Mouse (Mus musculus) midbrain, embryonic 10.5 days (tissue): Measurements from ENCODE around the gene Ncoa3. TPM values are rescaled to one million over a fixed set of nuclear protein-coding genes. Genes with fewer than 3 reads are reported as not detected.
A peak's percentile ranks its signal among the peaks of the same experiment; 100 is the strongest.

Source experiments
- DNase-seq: peaks from one replicate; pipeline ENCODE4 v3.0.0-alpha.2; 2017; ENCODE audit warnings: low spot score
- H3K27ac ChIP-seq: fragments of 300-500 bp; sonication (generic); replicated peaks from 2 replicates; pipeline ENCODE4 v1.5.1; 2016; ENCODE audit warnings: mild to moderate bottlenecking
- H3K27me3 ChIP-seq: fragments of 300-500 bp; sonication (generic); 2 replicates; pipeline ENCODE4 v1.6.1; 2016; ENCODE audit warnings: low read depth, mild to moderate bottlenecking; ENCODE audit not compliant: poor library complexity, severe bottlenecking
- H3K36me3 ChIP-seq: fragments of 300-500 bp; sonication (generic); 2 replicates; pipeline ENCODE4 v1.6.1; 2016; ENCODE audit warnings: mild to moderate bottlenecking, moderate library complexity
- H3K4me1 ChIP-seq: fragments of 300-500 bp; sonication (generic); 2 replicates; pipeline ENCODE4 v1.6.1; 2016
- H3K4me3 ChIP-seq: fragments of 300-500 bp; sonication (generic); 2 replicates; pipeline ENCODE4 v1.5.1; 2016; ENCODE audit warnings: mild to moderate bottlenecking, moderate library complexity
- H3K9me3 ChIP-seq: fragments of 300-500 bp; sonication (generic); replicated peaks from 2 replicates; pipeline ENCODE4 v1.6.1; 2016; ENCODE audit warnings: mild to moderate bottlenecking
- whole genome bisulfite sequencing: fragments of 180-500 bp; shearing (Covaris S2); methylation state at CpG from one replicate; pipeline ENCODE4 v1.1.7; 2016; 5-methylcytosine and 5-hydroxymethylcytosine counted together
- polyA plus RNA-seq: library from polyadenylated mRNA; unstranded; fragments of >200 nt; fragmentation: Nextera tagmentation; extraction: Ambion mirVana; gene quantifications from 2 replicates; pipeline ENCODE4 v1.2.1, GENCODE M21; 2016

Ncoa3 gene
- polyA plus RNA-seq, 1 experiment from 2014 or later, result 15.2 TPM

- Histone ChIP-seq H3K4me3 (no peak overlapping the region), H3K36me3 (peaks cover 89% of the 10 kb centered on the region), H3K27ac (0 out of 2 replicates have a peak overlapping the region, but pooled peaks have one; percentile 1), H3K27me3 (peaks cover 7% of the 10 kb centered on the region; the same call in 1 of the 2 replicates), H3K9me3 (no peaks in the 10 kb centered on the region), H3K4me1 (peaks cover 16% of the 10 kb centered on the region)
- WGBS, result 43% methylated on average over 7 of the region's 7 CpGs
- peak; percentile 30 for DNase-seq
Observed at GRCm38 (mm10) chr2:166090131-166090581, 97.7 kb downstream of the Ncoa3 start.

- peaks cover 16% of the 10 kb centered on the region for H3K4me1 ChIP-seq
- no peak for DNase-seq
- H3K4me3 ChIP-seq, result no peak overlapping the region
- no peaks in the 10 kb centered on the region for H3K9me3 ChIP-seq
- H3K27me3 ChIP-seq, result peaks cover 7% of the 10 kb centered on the region; the same call in 1 of the 2 replicates
- H3K36me3 ChIP-seq, result peaks cover 81% of the 10 kb centered on the region
- no peak overlapping the region for H3K27ac ChIP-seq
Observed at GRCm38 (mm10) chr2:166091599-166091998, 99.2 kb downstream of the Ncoa3 start.

- no peaks in the 10 kb centered on the region for H3K9me3 ChIP-seq
- H3K27ac ChIP-seq, result no peak overlapping the region
- 95% methylated on average over 6 of the region's 6 CpGs for WGBS
- peaks cover 7% of the 10 kb centered on the region; the same call in 1 of the 2 replicates for H3K27me3 ChIP-seq
- DNase-seq, result no peak
- H3K4me1 ChIP-seq, result peaks cover 16% of the 10 kb centered on the region
- H3K36me3 ChIP-seq, result peaks cover 75% of the 10 kb centered on the region
- no peak overlapping the region for H3K4me3 ChIP-seq
Observed at GRCm38 (mm10) chr2:166092412-166092811, 100.0 kb downstream of the Ncoa3 start.

- 95% methylated on average over 6 of the region's 6 CpGs for WGBS
- H3K9me3 ChIP-seq, result no peaks in the 10 kb centered on the region
- no peak overlapping the region for H3K4me3 ChIP-seq
- H3K36me3 ChIP-seq, result peaks cover 62% of the 10 kb centered on the region
- H3K4me1 ChIP-seq, result peaks cover 6% of the 10 kb centered on the region; the same call in 1 of the 2 replicates
- H3K27me3 ChIP-seq, result peaks cover 5% of the 10 kb centered on the region; the same call in 1 of the 2 replicates
- H3K27ac ChIP-seq, result no peak overlapping the region
- no peak for DNase-seq
Observed at GRCm38 (mm10) chr2:166096300-166096699, 103.9 kb downstream of the Ncoa3 start.

GRCm38 (mm10) chr2:166096834-166097233, 104.4 kb downstream of the Ncoa3 start:
- WGBS, result 90% methylated on average over 1 of the region's 1 CpGs
- DNase-seq, result no peak
- H3K36me3 ChIP-seq, result peaks cover 56% of the 10 kb centered on the region

GRCm38 (mm10) chr2:166097443-166098291, 105.2 kb downstream of the Ncoa3 start:
- Histone ChIP-seq H3K9me3 (no peaks in the 10 kb centered on the region), H3K36me3 (peaks cover 48% of the 10 kb centered on the region), H3K27me3 (no peaks in the 10 kb centered on the region), H3K27ac (0 out of 2 replicates have a peak overlapping the region, but pooled peaks have one; percentile 42), H3K4me1 (peaks cover 7% of the 10 kb centered on the region; the same call in 1 of the 2 replicates), H3K4me3 (no peak overlapping the region)
- peak; percentile 32 for DNase-seq
- WGBS, result 84% methylated on average over 18 of the region's 18 CpGs

More at GRCm38 (mm10) chr2:166096834-166097233, 104.4 kb downstream of the Ncoa3 start:
- H3K9me3 ChIP-seq, result no peaks in the 10 kb centered on the region
- no peak overlapping the region for H3K27ac ChIP-seq
- H3K4me1 ChIP-seq, result peaks cover 6% of the 10 kb centered on the region; the same call in 1 of the 2 replicates
- no peak overlapping the region for H3K4me3 ChIP-seq
- no peaks in the 10 kb centered on the region for H3K27me3 ChIP-seq

- 86% methylated on average over 15 of the region's 15 CpGs for WGBS
- 0 out of 2 replicates have a peak overlapping the region, but pooled peaks have one; percentile 42 for H3K27ac ChIP-seq
Observed at GRCm38 (mm10) chr2:166098292-166098933, 106.0 kb downstream of the Ncoa3 start.

GRCm38 (mm10) chr2:166100309-166101262, 108.2 kb downstream of the Ncoa3 start:
- Histone ChIP-seq H3K9me3 (no peaks in the 10 kb centered on the region), H3K27me3 (no peaks in the 10 kb centered on the region), H3K36me3 (peaks cover 24% of the 10 kb centered on the region), H3K4me1 (peaks cover 14% of the 10 kb centered on the region), H3K4me3 (no peak overlapping the region), H3K27ac (no peak overlapping the region)
- no peak for DNase-seq
- WGBS, result 92% methylated on average over 21 of the region's 21 CpGs

More at GRCm38 (mm10) chr2:166098292-166098933, 106.0 kb downstream of the Ncoa3 start:
- DNase-seq, result no peak
- Histone ChIP-seq H3K4me3 (no peak overlapping the region), H3K4me1 (peaks cover 7% of the 10 kb centered on the region), H3K9me3 (no peaks in the 10 kb centered on the region), H3K36me3 (peaks cover 41% of the 10 kb centered on the region), H3K27me3 (no peaks in the 10 kb centered on the region)

GRCm38 (mm10) chr2:166102893-166103292, 110.5 kb downstream of the Ncoa3 start:
- 0 out of 2 replicates have a peak overlapping the region, but pooled peaks have one; percentile 6 for H3K27ac ChIP-seq
- no peaks in the 10 kb centered on the region for H3K27me3 ChIP-seq
- H3K4me3 ChIP-seq, result no peak overlapping the region
- no peaks in the 10 kb centered on the region for H3K9me3 ChIP-seq
- H3K36me3 ChIP-seq, result peaks cover 22% of the 10 kb centered on the region
- DNase-seq, result no peak
- peaks cover 14% of the 10 kb centered on the region for H3K4me1 ChIP-seq
- 87% methylated on average over 7 of the region's 7 CpGs for WGBS

GRCm38 (mm10) chr2:166105911-166106310, 113.5 kb downstream of the Ncoa3 start:
- DNase-seq, result no peak
- Histone ChIP-seq H3K4me3 (no peak overlapping the region), H3K27ac (no peak overlapping the region), H3K36me3 (peaks cover 14% of the 10 kb centered on the region), H3K9me3 (no peaks in the 10 kb centered on the region), H3K4me1 (peaks cover 35% of the 10 kb centered on the region), H3K27me3 (no peaks in the 10 kb centered on the region)
- WGBS, result 92% methylated on average over 9 of the region's 9 CpGs

- no peaks in the 10 kb centered on the region for H3K27me3 ChIP-seq
- 0 out of 2 replicates have a peak overlapping the region, but pooled peaks have one; percentile 4 for H3K27ac ChIP-seq
- no peaks in the 10 kb centered on the region for H3K9me3 ChIP-seq
- no peak for DNase-seq
- H3K36me3 ChIP-seq, result peaks cover 14% of the 10 kb centered on the region
- H3K4me1 ChIP-seq, result peaks cover 42% of the 10 kb centered on the region
- H3K4me3 ChIP-seq, result no peak overlapping the region
- 81% methylated on average over 2 of the region's 2 CpGs for WGBS
Observed at GRCm38 (mm10) chr2:166106631-166107030, 114.2 kb downstream of the Ncoa3 start.

- no peak for DNase-seq
- H3K4me1 ChIP-seq, result peaks cover 48% of the 10 kb centered on the region
- H3K36me3 ChIP-seq, result peaks cover 21% of the 10 kb centered on the region
- H3K27me3 ChIP-seq, result no peaks in the 10 kb centered on the region
- 86% methylated on average over 5 of the region's 5 CpGs for WGBS
- H3K4me3 ChIP-seq, result no peak overlapping the region
- H3K27ac ChIP-seq, result no peak overlapping the region
- no peaks in the 10 kb centered on the region for H3K9me3 ChIP-seq
Observed at GRCm38 (mm10) chr2:166107911-166108310, 115.5 kb downstream of the Ncoa3 start.
